Mouse (Mus musculus) stomach, embryonic 15.5 days (tissue): ENCODE measurements around the gene Sp2. TPM values are rescaled to one million over a fixed set of nuclear protein-coding genes. Genes with fewer than 3 reads are reported as not detected.
A peak's percentile ranks its signal among the peaks of the same experiment; 100 is the strongest.

ENCODE experiments used
- ATAC-seq: fragments of 200-750 bp; cut with Nextera tagmentation; 2 replicates; pipeline ENCODE4 v1.8.0; 2017; ENCODE audit warnings: low read depth, moderate number of reproducible peaks, moderate TSS enrichment; ENCODE audit not compliant: insufficient read depth, low FRiP score
- H3K27ac ChIP-seq: fragments of 300-500 bp; sonication (generic); 2 replicates; pipeline ENCODE4 v1.5.1; 2015; ENCODE audit warnings: mild to moderate bottlenecking, inconsistent platforms
- H3K27me3 ChIP-seq: fragments of 300-500 bp; sonication (generic); replicated peaks from 2 replicates; pipeline ENCODE4 v1.6.1; 2015; ENCODE audit warnings: inconsistent platforms
- H3K36me3 ChIP-seq: fragments of 300-500 bp; sonication (generic); 2 replicates; pipeline ENCODE4 v1.6.1; 2015; ENCODE audit warnings: inconsistent platforms
- H3K4me1 ChIP-seq: fragments of 300-500 bp; sonication (generic); 2 replicates; pipeline ENCODE4 v1.6.1; 2015; ENCODE audit warnings: inconsistent platforms
- H3K4me2 ChIP-seq: fragments of 300-500 bp; sonication (generic); 2 replicates; pipeline ENCODE4 v1.6.1; 2015; ENCODE audit warnings: mild to moderate bottlenecking, inconsistent platforms
- H3K4me3 ChIP-seq: fragments of 300-500 bp; sonication (generic); replicated peaks from 2 replicates; pipeline ENCODE4 v1.5.1; 2015; ENCODE audit warnings: inconsistent platforms
- H3K9ac ChIP-seq: fragments of 300-500 bp; sonication (generic); 2 replicates; pipeline ENCODE4 v1.6.1; 2015; ENCODE audit warnings: inconsistent platforms
- H3K9me3 ChIP-seq: fragments of 300-500 bp; sonication (generic); 2 replicates; pipeline ENCODE4 v1.6.1; 2016; ENCODE audit warnings: inconsistent platforms
- WGBS: fragments of 180-500 bp; shearing (Covaris S2); methylation state at CpG from one replicate; pipeline ENCODE4 v1.1.7; 2015; 5-methylcytosine and 5-hydroxymethylcytosine counted together
- polyA plus RNA-seq: library from polyadenylated mRNA; unstranded; fragments of >200 nt; fragmentation: Nextera tagmentation; extraction: Ambion mirVana; gene quantifications from 2 replicates; pipeline ENCODE4 v1.2.1, GENCODE M21; 2015

Sp2 gene
- polyA plus RNA-seq, 1 experiment from 2014 or later, result 12.7 TPM

DNA sequence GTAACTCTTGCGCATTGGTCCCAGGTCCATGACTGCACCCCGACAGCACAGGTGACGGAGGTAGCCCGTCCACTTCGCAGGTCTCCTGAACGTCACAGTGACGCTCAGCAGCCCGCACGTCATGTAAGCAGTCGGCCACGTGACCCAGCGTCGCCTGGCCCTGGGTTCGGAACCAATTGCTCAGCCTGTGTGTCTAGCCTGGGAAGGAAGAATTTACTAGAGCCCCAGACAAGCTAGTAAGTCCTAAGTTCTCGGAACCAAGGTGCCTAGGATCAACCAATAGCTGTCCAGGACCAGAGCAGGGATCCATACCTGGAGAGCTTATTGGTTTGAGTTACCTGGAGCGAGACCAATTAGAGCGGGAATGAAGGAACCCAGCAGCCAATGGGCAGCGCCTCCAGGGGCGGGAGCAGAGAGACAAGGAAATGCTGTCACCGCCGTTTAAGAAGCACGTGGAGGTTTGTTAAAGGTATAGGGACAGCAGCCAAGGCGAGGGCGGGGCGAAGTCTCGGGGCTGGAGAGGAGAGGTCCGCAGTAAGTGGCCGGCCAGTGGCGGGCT lies 38.9 kb downstream of the Sp2 start, which contains the start of gene Pnpo:
Gene Pnpo (minus strand): TSS at position 241 of the 559 bp plus-strand sequence.
- Histone ChIP-seq H3K9ac (peak within 1 kb of the TSS; percentile 33; the same call in 1 of the 2 replicates), H3K27ac (peak within 1 kb of the TSS; percentile 74), H3K9me3 (no peaks in the 10 kb centered on the region), H3K4me2 (peak within 1 kb of the TSS; percentile 84), H3K27me3 (no peaks in the 10 kb centered on the region), H3K36me3 (no peaks in the 10 kb centered on the region), H3K4me1 (peaks cover 27% of the 10 kb centered on the region), H3K4me3 (peak within 1 kb of the TSS; percentile 54)
- WGBS, result under 1% methylated on average over 29 of the region's 29 CpGs
- peak; percentile 93 for ATAC-seq

DNA sequence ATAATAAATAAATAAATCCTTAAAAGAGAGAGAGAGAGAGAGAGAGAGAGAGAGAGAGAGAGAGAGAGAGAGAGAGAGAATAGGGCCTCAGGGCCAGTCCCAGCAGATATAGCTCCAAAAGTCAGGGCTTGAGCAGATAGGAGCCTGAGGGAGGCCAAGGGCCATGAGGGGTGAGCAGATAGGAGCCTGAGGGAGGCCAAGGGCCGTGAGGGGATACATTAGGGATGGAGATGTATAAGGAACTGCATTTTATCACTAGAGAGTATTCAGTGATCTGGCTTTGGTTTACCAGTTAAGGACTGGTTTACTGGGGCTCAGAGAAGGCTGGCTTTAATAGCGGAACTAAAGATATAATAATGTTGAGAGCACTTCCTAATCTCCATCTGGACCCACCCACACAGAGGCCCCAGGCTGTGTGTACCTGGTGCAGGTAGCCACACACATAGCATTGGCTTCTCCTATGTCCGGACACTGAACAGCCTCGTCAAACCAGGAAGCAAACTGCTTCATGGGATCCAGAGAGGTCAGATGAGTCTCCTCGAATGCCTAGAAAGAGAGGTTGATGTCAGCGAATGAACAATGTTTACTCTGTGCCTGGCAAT lies 40.7 kb downstream of the Sp2 start:
- Histone ChIP-seq H3K4me3 (0 out of 2 replicates have a peak overlapping the region, but pooled peaks have one; percentile 54), H3K36me3 (no peaks in the 10 kb centered on the region), H3K27ac (peak overlapping the region; percentile 35), H3K27me3 (no peaks in the 10 kb centered on the region), H3K9ac (no peak overlapping the region), H3K4me2 (0 out of 2 replicates have a peak overlapping the region, but pooled peaks have one; percentile 84), H3K9me3 (no peaks in the 10 kb centered on the region), H3K4me1 (peaks cover 30% of the 10 kb centered on the region)
- 68% methylated on average over 6 of the region's 6 CpGs for WGBS
- peak; percentile 29; the same call in 1 of the 2 replicates for ATAC-seq

DNA sequence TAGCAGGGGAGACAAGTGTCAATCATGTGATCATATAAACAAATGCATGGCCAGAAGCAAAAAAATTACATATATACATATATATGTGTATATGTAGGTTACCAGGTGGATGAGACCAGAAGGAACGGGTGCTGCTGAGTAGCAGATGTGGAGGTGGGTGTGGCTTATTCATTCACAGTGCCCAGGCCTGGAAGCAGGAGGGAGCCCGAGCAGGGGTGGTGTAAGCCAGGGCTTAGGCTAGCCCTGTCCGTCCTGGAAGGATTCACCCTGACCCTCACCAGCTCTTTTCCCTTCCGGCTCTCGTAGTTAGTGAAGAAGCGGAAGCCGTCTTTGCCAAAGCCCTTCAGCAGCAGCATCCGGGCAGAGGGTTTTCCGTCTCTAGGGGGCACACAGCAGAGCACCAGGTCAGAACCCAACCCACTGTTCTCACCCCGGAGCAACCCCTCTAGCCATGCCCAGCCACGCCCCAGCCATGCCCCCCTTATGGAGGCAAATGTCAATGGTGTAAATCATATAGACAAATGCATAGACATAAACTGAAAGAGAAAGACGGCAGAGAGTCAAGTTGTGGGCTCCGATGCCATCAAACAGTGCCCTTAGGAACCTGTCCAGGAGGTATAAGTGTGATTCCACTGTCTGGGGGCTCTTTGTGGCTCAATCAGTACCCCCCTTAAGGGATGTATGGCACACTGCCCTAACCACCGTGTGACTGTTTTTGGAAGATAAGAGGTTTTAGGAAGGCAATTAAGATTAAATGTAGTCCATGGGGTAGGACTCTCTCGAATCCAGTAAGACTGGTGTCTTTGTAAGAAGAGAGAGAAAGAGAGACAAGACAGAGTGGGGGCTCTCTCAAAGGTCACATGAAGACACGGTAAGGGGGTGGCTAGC lies 41.9 kb downstream of the Sp2 start:
- H3K4me3 ChIP-seq, result no peak overlapping the region
- H3K36me3 ChIP-seq, result no peaks in the 10 kb centered on the region
- WGBS, result 69% methylated on average over 16 of the region's 16 CpGs

GRCm38 (mm10) chr11:96938426-96938800 lies 44.3 kb downstream of the Sp2 start:
- 68% methylated on average over 6 of the region's 6 CpGs for WGBS
- peak overlapping the region; percentile 79 for H3K27ac ChIP-seq
- no peak overlapping the region for H3K9ac ChIP-seq
- ATAC-seq, result no peak
- H3K36me3 ChIP-seq, result no peaks in the 10 kb centered on the region
- no peak overlapping the region for H3K4me3 ChIP-seq
- H3K4me2 ChIP-seq, result no peak overlapping the region
- peaks cover 15% of the 10 kb centered on the region for H3K4me1 ChIP-seq
- no peaks in the 10 kb centered on the region for H3K27me3 ChIP-seq
- no peaks in the 10 kb centered on the region for H3K9me3 ChIP-seq

More for the DNA sequence above, 41.9 kb downstream of the Sp2 start:
- no peaks in the 10 kb centered on the region for H3K27me3 ChIP-seq
- H3K9me3 ChIP-seq, result no peaks in the 10 kb centered on the region
- H3K27ac ChIP-seq, result no peak overlapping the region
- no peak for ATAC-seq
- H3K9ac ChIP-seq, result no peak overlapping the region
- peaks cover 24% of the 10 kb centered on the region for H3K4me1 ChIP-seq
- no peak overlapping the region for H3K4me2 ChIP-seq

DNA sequence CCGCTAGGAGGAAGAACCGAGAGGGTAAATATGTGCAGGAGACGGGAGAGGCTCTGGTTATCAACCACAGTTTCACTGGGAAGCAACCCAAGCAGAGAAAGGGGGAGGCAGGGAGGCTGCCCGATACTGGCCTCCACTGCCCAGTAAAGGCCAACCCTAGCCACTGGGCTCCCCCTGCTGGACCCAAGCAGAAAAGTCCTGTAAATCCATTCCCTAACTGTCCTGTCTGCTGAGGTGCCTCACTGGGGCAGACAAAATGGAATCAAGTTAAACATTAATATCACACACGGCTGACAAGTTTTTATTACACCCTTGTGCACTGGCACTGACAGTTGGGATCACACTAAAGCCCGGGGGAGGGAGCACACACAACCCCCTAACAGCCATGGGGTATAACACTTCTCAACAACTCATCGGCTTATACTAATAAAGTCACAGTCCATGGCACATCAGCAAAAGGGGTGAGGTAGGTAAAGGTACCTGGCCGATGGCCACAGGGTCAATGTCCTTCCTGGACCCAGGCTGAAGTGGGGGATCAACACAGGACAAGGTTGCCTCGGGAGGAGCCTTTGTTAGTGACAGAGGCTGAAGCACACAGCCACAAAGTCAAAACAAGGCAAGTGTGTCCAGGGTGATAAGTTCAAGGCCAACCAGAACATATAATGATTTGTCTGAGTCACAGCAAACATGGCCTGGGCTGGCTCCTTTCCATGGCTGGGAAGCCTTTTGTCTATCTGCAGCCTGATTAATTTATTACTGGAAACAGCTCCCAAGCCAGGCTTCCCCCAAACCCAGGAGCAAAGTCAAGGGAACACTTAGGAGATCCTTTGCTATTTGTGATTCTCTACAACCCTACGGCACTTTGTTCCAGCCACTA lies 45.0 kb downstream of the Sp2 start:
- no peak overlapping the region for H3K9ac ChIP-seq
- H3K36me3 ChIP-seq, result no peaks in the 10 kb centered on the region
- H3K27ac ChIP-seq, result peak overlapping the region; percentile 79
- 44% methylated on average over 10 of the region's 10 CpGs for WGBS
- no peak overlapping the region for H3K4me2 ChIP-seq
- H3K4me1 ChIP-seq, result peaks cover 11% of the 10 kb centered on the region
- H3K4me3 ChIP-seq, result no peak overlapping the region
- no peaks in the 10 kb centered on the region for H3K9me3 ChIP-seq
- ATAC-seq, result peak; percentile 52
- no peaks in the 10 kb centered on the region for H3K27me3 ChIP-seq

DNA sequence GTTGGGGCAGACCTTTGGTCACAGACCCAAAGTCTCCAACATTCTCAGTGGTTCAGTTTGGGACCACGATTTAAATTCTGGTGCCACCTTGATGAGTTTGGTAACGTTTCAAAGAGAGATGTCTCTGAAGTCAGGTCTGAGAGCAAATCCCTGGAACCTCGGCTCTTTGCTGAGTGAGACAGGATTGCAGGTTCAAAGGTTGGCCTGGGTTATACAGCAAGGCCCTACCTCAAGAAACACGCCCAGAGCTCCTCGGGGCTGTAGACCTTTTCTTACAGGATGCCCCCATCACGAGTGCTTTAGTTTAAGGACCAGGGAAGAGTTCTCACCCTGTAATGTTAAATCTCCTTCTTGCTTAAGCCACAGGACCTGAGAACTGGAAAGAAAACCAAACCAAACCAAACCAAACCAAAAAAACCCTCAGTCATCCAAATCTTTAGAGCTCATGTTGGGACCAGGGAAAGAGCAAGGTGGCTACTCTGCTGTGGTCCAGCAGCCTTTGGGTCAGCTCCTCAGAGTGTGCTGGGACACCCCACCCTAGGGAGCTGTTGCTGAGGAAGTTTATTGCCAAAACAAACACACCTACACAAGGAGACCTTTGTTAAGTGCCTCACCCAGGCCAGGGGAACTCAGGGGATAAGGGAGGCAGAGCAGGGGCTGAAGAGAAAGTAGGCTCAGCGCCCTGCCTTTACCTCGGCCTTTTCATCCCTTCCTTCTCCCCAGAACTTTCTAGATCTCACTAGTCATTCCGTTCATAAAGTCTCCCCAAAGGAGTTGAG lies 46.7 kb downstream of the Sp2 start:
- WGBS, result 73% methylated on average over 9 of the region's 9 CpGs
- Histone ChIP-seq H3K9me3 (no peaks in the 10 kb centered on the region), H3K4me2 (no peak overlapping the region), H3K27ac (peak overlapping the region; percentile 70), H3K4me3 (no peak overlapping the region), H3K36me3 (no peaks in the 10 kb centered on the region), H3K9ac (no peak overlapping the region), H3K27me3 (no peaks in the 10 kb centered on the region), H3K4me1 (peaks cover 12% of the 10 kb centered on the region)
- no peak; the same call in 1 of the 2 replicates for ATAC-seq

GRCm38 (mm10) chr11:96934921-96935356 lies 47.8 kb downstream of the Sp2 start:
- 19% methylated on average over 12 of the region's 12 CpGs for WGBS
- Histone ChIP-seq H3K9me3 (no peaks in the 10 kb centered on the region), H3K4me1 (peaks cover 12% of the 10 kb centered on the region), H3K9ac (no peak overlapping the region), H3K4me3 (peak overlapping the region; percentile 1; the same call in 1 of the 2 replicates), H3K36me3 (no peaks in the 10 kb centered on the region), H3K27me3 (no peaks in the 10 kb centered on the region), H3K27ac (peak overlapping the region; percentile 60), H3K4me2 (peak overlapping the region; percentile 39)
- ATAC-seq, result peak; percentile 86

DNA sequence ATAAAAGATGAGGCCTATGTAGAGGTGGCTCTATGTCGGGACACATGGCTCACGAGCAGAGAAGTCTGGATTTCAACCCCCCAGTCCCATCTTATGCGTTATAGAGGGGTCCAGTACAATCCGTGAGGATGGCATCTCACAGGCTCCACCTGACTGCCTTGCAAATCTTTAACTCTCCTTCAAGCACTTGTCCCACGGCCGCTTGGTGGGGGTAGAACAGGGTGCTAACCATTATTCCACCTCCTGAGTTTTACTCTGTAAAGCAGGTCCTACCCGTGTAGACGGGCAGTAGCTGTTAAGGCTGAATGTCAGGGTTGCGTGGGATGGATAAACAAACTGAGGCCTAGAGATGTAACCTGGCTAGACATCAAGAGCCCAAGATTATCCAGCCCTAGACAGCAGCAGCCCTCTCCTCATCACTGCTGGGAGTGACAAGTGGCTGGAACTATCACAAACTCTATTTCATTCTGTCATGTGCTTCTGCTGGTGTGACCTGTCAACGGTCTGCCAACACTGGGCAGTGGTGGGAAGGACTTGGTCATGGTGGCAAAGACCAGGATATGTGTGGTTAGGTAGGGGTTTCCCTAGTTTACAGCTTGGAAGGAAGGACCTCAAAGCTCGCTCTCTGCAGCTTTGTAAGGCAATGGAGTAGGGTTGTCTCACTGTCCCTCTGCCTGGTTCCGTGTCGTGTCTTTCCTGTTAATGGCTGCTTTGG lies 49.0 kb downstream of the Sp2 start:
- WGBS, result 80% methylated on average over 13 of the region's 13 CpGs
- Histone ChIP-seq H3K9me3 (no peaks in the 10 kb centered on the region), H3K4me3 (no peak overlapping the region), H3K4me2 (no peak overlapping the region), H3K36me3 (no peaks in the 10 kb centered on the region), H3K27me3 (no peaks in the 10 kb centered on the region), H3K9ac (no peak overlapping the region), H3K27ac (peak overlapping the region; percentile 60; the same call in 1 of the 2 replicates), H3K4me1 (peaks cover 12% of the 10 kb centered on the region)
- no peak for ATAC-seq

- Histone ChIP-seq H3K27me3 (no peaks in the 10 kb centered on the region), H3K4me3 (peak overlapping the region; percentile 10), H3K36me3 (no peaks in the 10 kb centered on the region), H3K9ac (no peak overlapping the region), H3K9me3 (no peaks in the 10 kb centered on the region), H3K27ac (peak overlapping the region; percentile 42; the same call in 1 of the 2 replicates), H3K4me1 (peaks cover 12% of the 10 kb centered on the region), H3K4me2 (peak overlapping the region; percentile 30)
- no peak for ATAC-seq
- WGBS, result 38% methylated on average over 8 of the region's 8 CpGs
These were observed 51.3 kb downstream of the Sp2 start for GRCm38 (mm10) chr11:96931327-96932062.
